Mouse (Mus musculus): ENCODE measurements around the gene Polr1a. TPM values are rescaled to one million over a fixed set of nuclear protein-coding genes. Genes with fewer than 3 reads are reported as not detected.

Gene Polr1a
- polyA plus RNA-seq, 1 experiment from 2014 or later = 28.9 TPM

DNA sequence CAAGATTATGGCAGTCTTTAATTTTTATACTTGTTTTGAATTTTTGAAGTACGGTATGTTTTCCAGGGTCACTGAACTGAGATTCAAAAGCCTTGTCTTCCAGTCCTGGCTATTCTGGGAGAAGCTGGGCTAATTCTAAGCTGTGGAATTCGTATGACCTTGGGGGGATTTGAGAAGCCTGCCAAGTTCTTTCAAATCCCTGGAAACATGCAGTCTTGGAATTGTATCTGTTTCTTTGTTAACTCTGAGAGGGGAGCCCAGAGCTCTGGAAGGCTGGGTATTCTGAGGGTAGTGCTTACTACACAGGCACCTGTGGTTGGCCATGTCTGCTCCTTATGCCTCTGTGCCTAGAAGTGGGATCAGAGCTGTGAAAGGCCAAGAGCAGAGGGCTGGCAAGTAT, 26.9 kb downstream of the Polr1a start:
- Histone ChIP-seq H3K9me3 (ENCODE audit: control insufficient read depth, low read length) (no peaks in the 10 kb centered on the region), H3K36me3 (ENCODE audit: control insufficient read depth, insufficient read depth, low read length) (peaks cover 6% of the 10 kb centered on the region), H3K27me3 (ENCODE audit: control insufficient read depth, insufficient read depth, low read length) (no peaks in the 10 kb centered on the region), H3K27ac (ENCODE audit: low read depth, low read length) (no peak overlapping the region), H3K4me3 (ENCODE audit: low read depth, low read length) (no peak overlapping the region), H3K9ac (ENCODE audit: low read length) (no peak overlapping the region), H3K4me1 (ENCODE audit: control insufficient read depth, insufficient read depth, low read length) (no peaks in the 10 kb centered on the region), H3K4me2 (ENCODE audit: low read depth) (no peak overlapping the region)
- DNase-seq (ENCODE audit: low spot score) (no peak), ATAC-seq (ENCODE audit: insufficient read depth, low FRiP score, low TSS enrichment) (no peak)
- WGBS = 95% methylated on average over 2 of the region's 2 CpGs

DNA sequence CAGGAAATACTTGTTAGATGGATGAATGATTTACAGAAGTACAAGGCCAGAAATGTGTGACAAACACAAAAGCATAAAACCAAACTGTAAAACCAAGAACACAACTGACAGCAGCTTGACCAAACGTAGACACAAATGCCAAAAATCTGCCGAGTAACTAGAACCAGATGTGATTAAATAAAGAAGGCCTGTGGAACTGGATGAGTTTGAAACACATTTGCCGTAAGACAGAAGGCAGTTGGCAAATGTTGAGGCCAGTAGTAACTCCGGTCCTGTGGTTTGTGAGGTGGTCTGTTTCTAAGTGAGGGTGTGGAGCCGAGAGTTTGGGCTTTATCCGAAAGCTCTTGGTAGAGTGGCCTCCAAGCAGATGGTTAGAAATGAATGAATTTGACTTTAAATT, 32.1 kb downstream of the Polr1a start:
- Histone ChIP-seq H3K36me3 (ENCODE audit: control insufficient read depth, insufficient read depth, low read length) (peaks cover 3% of the 10 kb centered on the region; the same call in 1 of the 2 replicates), H3K4me1 (ENCODE audit: control insufficient read depth, insufficient read depth, low read length) (no peaks in the 10 kb centered on the region), H3K4me3 (ENCODE audit: low read depth, low read length) (no peak overlapping the region), H3K27me3 (ENCODE audit: control insufficient read depth, insufficient read depth, low read length) (no peaks in the 10 kb centered on the region), H3K4me2 (ENCODE audit: low read depth) (no peak overlapping the region), H3K9ac (ENCODE audit: low read length) (no peak overlapping the region), H3K9me3 (ENCODE audit: control insufficient read depth, low read length) (no peaks in the 10 kb centered on the region), H3K27ac (ENCODE audit: low read depth, low read length) (no peak overlapping the region)
- DNase-seq (ENCODE audit: low spot score) = no peak
- WGBS = 83% methylated on average over 6 of the region's 6 CpGs
- no peak for ATAC-seq (ENCODE audit: insufficient read depth, low FRiP score, low TSS enrichment)

DNA sequence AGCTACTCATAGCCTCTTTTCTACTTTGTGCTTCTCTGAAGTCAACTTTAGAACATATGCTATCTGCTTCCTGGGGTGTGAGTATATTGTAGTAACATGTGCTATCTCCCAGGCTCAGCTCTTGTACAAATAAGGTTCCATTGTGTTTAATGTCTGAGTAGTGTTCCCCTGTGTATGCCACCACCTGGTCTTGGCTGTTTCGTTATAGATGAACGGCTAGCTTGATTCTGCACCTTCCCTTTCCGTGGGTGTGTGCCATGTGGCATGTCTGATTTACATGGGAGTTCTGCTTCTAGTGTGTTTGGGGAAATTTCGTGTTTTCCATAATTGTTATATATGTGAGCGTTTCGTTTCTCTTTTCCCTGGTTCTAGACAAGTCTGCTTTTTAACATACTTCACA, 36.2 kb downstream of the Polr1a start:
- Histone ChIP-seq H3K4me2 (ENCODE audit: low read depth) (no peak overlapping the region), H3K4me3 (ENCODE audit: low read depth, low read length) (no peak overlapping the region), H3K27ac (ENCODE audit: low read depth, low read length) (no peak overlapping the region), H3K4me1 (ENCODE audit: control insufficient read depth, insufficient read depth, low read length) (no peaks in the 10 kb centered on the region), H3K9ac (ENCODE audit: low read length) (no peak overlapping the region), H3K9me3 (ENCODE audit: control insufficient read depth, low read length) (no peaks in the 10 kb centered on the region), H3K36me3 (ENCODE audit: control insufficient read depth, insufficient read depth, low read length) (peaks cover 7% of the 10 kb centered on the region), H3K27me3 (ENCODE audit: control insufficient read depth, insufficient read depth, low read length) (no peaks in the 10 kb centered on the region)
- ATAC-seq (ENCODE audit: insufficient read depth, low FRiP score, low TSS enrichment) = no peak
- DNase-seq (ENCODE audit: low spot score) = no peak
- 96% methylated on average over 6 of the region's 6 CpGs for WGBS

DNA sequence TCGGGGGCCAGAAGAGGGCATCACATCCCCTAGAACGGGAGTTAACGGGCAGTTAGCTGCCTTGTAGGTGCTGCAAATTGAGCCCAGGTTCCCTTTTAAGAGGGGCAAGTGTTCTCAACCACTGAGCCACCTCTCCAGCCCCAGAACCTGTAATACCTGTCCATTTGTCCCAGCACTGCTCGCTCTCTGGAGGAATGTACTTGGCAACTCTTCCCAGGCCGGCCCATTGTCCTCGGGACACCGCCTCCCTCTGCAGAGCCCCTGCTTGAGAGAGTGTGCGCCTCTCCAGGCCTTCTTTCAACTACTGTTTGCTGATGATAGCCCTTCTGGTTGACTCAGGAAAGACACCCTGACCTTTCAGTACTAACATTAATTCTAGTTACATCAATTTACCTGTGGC, 37.3 kb downstream of the Polr1a start:
- no peak overlapping the region for H3K4me2 ChIP-seq (ENCODE audit: low read depth)
- H3K27me3 ChIP-seq (ENCODE audit: control insufficient read depth, insufficient read depth, low read length) = no peaks in the 10 kb centered on the region
- no peaks in the 10 kb centered on the region for H3K9me3 ChIP-seq (ENCODE audit: control insufficient read depth, low read length)
- no peak overlapping the region for H3K27ac ChIP-seq (ENCODE audit: low read depth, low read length)
- no peaks in the 10 kb centered on the region for H3K4me1 ChIP-seq (ENCODE audit: control insufficient read depth, insufficient read depth, low read length)
- ATAC-seq (ENCODE audit: insufficient read depth, low FRiP score, low TSS enrichment) = no peak
- H3K36me3 ChIP-seq (ENCODE audit: control insufficient read depth, insufficient read depth, low read length) = peaks cover 7% of the 10 kb centered on the region
- no peak overlapping the region for H3K4me3 ChIP-seq (ENCODE audit: low read depth, low read length)
- DNase-seq (ENCODE audit: low spot score) = no peak
- WGBS = 91% methylated on average over 8 of the region's 8 CpGs
- no peak overlapping the region for H3K9ac ChIP-seq (ENCODE audit: low read length)

DNA sequence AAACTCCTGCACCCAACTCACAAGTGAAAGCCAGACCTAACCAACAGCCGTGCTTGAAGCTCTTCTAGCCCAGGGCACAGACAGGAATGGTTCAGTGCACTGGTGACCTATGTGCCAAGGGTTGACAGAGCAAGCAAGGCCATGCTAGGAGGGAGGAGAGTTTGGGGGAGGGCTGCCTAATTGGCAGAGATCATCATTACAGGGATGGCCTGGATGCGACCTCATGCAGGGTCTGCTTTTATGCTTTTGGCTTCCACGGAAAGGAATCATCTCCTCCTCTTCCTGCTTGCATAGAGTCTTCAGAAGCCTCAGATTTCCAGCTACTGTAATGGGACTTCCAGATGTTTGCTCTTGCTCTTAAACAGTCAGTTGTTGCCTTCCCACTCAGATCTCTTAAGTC, 40.9 kb downstream of the Polr1a start:
- Histone ChIP-seq H3K36me3 (ENCODE audit: control insufficient read depth, insufficient read depth, low read length) (peaks cover 10% of the 10 kb centered on the region), H3K9ac (ENCODE audit: low read length) (no peak overlapping the region), H3K4me3 (ENCODE audit: low read depth, low read length) (no peak overlapping the region), H3K4me1 (ENCODE audit: control insufficient read depth, insufficient read depth, low read length) (no peaks in the 10 kb centered on the region), H3K4me2 (ENCODE audit: low read depth) (no peak overlapping the region), H3K27ac (ENCODE audit: low read depth, low read length) (no peak overlapping the region), H3K27me3 (ENCODE audit: control insufficient read depth, insufficient read depth, low read length) (no peaks in the 10 kb centered on the region), H3K9me3 (ENCODE audit: control insufficient read depth, low read length) (no peaks in the 10 kb centered on the region)
- 67% methylated on average over 3 of the region's 3 CpGs for WGBS
- ATAC-seq (ENCODE audit: insufficient read depth, low FRiP score, low TSS enrichment) = no peak
- DNase-seq (ENCODE audit: low spot score) = no peak

DNA sequence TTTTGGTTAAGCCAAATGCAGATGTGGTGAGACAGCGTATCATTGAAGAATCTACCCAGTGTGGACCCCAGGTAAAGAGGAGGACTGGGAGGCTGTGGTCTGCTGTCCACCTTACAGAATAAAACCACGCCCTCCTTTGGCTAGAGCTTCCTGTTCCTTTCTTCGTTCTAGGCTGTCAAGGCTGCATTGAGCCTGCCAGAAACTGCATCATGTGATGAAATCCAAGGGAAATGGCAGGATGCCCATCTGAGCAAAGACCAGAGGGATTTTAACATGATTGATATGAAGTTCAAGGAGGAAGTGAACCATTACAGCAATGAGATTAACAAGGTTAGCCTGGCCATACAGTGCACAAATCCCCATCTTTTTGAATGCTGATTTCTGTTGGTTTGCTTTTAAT, 41.7 kb downstream of the Polr1a start:
- Histone ChIP-seq H3K9ac (ENCODE audit: low read length) (no peak overlapping the region), H3K4me3 (ENCODE audit: low read depth, low read length) (no peak overlapping the region), H3K36me3 (ENCODE audit: control insufficient read depth, insufficient read depth, low read length) (peaks cover 10% of the 10 kb centered on the region), H3K9me3 (ENCODE audit: control insufficient read depth, low read length) (no peaks in the 10 kb centered on the region), H3K27ac (ENCODE audit: low read depth, low read length) (no peak overlapping the region), H3K4me2 (ENCODE audit: low read depth) (no peak overlapping the region), H3K27me3 (ENCODE audit: control insufficient read depth, insufficient read depth, low read length) (no peaks in the 10 kb centered on the region), H3K4me1 (ENCODE audit: control insufficient read depth, insufficient read depth, low read length) (no peaks in the 10 kb centered on the region)
- no peak for ATAC-seq (ENCODE audit: insufficient read depth, low FRiP score, low TSS enrichment)
- 87% methylated on average over 3 of the region's 3 CpGs for WGBS
- no peak for DNase-seq (ENCODE audit: low spot score)

DNA sequence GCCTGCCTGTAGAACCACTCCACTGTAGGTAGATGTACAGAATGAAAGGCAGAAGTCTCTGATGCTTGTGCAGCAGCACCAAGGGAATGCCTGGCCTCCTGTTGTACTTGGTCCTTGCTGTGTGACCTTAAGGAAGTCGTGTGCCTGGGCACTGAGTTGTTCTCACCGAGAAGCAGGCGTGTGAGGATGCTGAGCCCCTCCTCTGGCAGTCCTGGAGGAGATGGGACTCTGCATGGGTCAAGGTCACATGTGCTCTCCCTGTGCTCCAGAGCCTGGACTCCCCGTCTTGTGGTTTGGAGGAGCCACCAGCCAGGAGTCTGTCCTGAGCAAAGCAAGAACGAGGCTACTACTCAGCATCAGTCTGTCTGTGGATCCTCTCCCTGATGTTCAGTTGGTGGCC, 42.3 kb downstream of the Polr1a start:
- Histone ChIP-seq H3K4me2 (ENCODE audit: low read depth) (no peak overlapping the region), H3K4me1 (ENCODE audit: control insufficient read depth, insufficient read depth, low read length) (no peaks in the 10 kb centered on the region), H3K9ac (ENCODE audit: low read length) (no peak overlapping the region), H3K9me3 (ENCODE audit: control insufficient read depth, low read length) (no peaks in the 10 kb centered on the region), H3K27ac (ENCODE audit: low read depth, low read length) (no peak overlapping the region), H3K36me3 (ENCODE audit: control insufficient read depth, insufficient read depth, low read length) (peaks cover 10% of the 10 kb centered on the region), H3K27me3 (ENCODE audit: control insufficient read depth, insufficient read depth, low read length) (no peaks in the 10 kb centered on the region), H3K4me3 (ENCODE audit: low read depth, low read length) (no peak overlapping the region)
- ATAC-seq (ENCODE audit: insufficient read depth, low FRiP score, low TSS enrichment) (no peak), DNase-seq (ENCODE audit: low spot score) (no peak)
- 86% methylated on average over 5 of the region's 5 CpGs for WGBS

DNA sequence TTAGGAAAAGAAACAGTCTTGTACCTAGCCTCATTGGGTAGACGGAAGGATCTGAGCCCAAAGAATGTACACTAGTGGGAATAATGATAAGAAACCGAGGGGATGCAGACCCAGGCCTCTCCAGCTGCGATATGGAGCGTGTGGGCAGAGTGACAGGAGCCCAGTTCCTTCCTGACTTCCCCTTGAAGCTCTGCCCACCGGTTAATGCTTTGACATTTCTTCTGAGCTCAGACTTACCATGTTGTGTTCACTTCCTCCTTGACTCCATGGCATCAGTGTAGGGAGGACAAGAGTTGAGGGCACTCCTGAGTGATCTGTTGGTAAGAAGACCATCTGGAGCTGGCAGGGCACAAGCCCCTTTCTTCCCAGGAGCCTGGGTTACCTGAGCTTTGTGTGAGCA, 53.3 kb downstream of the Polr1a start:
- H3K4me3 ChIP-seq (ENCODE audit: low read depth, low read length) = no peak overlapping the region
- WGBS = 93% methylated on average over 5 of the region's 5 CpGs
- no peaks in the 10 kb centered on the region for H3K27me3 ChIP-seq (ENCODE audit: control insufficient read depth, insufficient read depth, low read length)
- no peak overlapping the region for H3K9ac ChIP-seq (ENCODE audit: low read length)
- no peak overlapping the region for H3K27ac ChIP-seq (ENCODE audit: low read depth, low read length)
- peaks cover 6% of the 10 kb centered on the region for H3K36me3 ChIP-seq (ENCODE audit: control insufficient read depth, insufficient read depth, low read length)
- no peak for DNase-seq (ENCODE audit: low spot score)
- H3K9me3 ChIP-seq (ENCODE audit: control insufficient read depth, low read length) = no peaks in the 10 kb centered on the region
- H3K4me2 ChIP-seq (ENCODE audit: low read depth) = no peak overlapping the region
- H3K4me1 ChIP-seq (ENCODE audit: control insufficient read depth, insufficient read depth, low read length) = no peaks in the 10 kb centered on the region
- no peak for ATAC-seq (ENCODE audit: insufficient read depth, low FRiP score, low TSS enrichment)

DNA sequence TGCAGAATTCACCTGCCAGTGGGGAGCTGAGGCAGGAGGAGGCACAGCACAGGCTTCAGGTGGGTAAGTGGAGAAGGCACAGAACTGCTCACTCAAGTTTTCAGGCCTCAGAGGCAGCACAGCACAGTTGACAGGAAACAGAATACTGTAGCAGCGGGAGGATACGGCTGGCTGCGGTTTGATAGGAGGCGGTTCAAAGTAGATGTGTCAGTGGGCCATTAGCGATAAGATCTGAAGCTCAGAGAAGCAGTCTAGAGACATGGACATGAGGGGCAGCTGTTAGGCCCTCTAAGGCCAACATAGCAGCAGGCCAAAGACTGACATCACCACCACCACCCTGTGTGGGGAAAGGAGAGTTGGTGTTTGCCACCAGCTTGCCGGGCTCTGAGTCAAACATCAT, 53.9 kb downstream of the Polr1a start:
- ATAC-seq (ENCODE audit: insufficient read depth, low FRiP score, low TSS enrichment) (no peak), DNase-seq (ENCODE audit: low spot score) (no peak)
- Histone ChIP-seq H3K4me2 (ENCODE audit: low read depth) (no peak overlapping the region), H3K36me3 (ENCODE audit: control insufficient read depth, insufficient read depth, low read length) (peaks cover 6% of the 10 kb centered on the region), H3K27me3 (ENCODE audit: control insufficient read depth, insufficient read depth, low read length) (no peaks in the 10 kb centered on the region), H3K27ac (ENCODE audit: low read depth, low read length) (no peak overlapping the region), H3K4me1 (ENCODE audit: control insufficient read depth, insufficient read depth, low read length) (no peaks in the 10 kb centered on the region), H3K4me3 (ENCODE audit: low read depth, low read length) (no peak overlapping the region), H3K9me3 (ENCODE audit: control insufficient read depth, low read length) (no peaks in the 10 kb centered on the region), H3K9ac (ENCODE audit: low read length) (no peak overlapping the region)
- 93% methylated on average over 6 of the region's 6 CpGs for WGBS
